Mouse (Mus musculus) ES-Bruce4 (cell line): ENCODE data around the gene Iqck. TPM values are rescaled to one million over a fixed set of nuclear protein-coding genes. Genes with fewer than 3 reads are reported as not detected.

Experiments used
- H3K27ac ChIP-seq: 2 replicates; pipeline ENCODE4 v1.5.1; 2012; ENCODE audit warnings: low read length, inconsistent platforms; ENCODE audit not compliant: insufficient read depth
- H3K27me3 ChIP-seq: 2 replicates; pipeline ENCODE4 v1.6.1; 2012; ENCODE audit warnings: mild to moderate bottlenecking, low read length, inconsistent platforms; ENCODE audit not compliant: control insufficient read depth, poor library complexity, insufficient read depth, severe bottlenecking
- H3K36me3 ChIP-seq: 2 replicates; pipeline ENCODE4 v1.6.1; 2012; ENCODE audit warnings: inconsistent platforms, mild to moderate bottlenecking, low read length, moderate library complexity; ENCODE audit not compliant: control insufficient read depth, poor library complexity, insufficient read depth, severe bottlenecking
- H3K4me1 ChIP-seq: one replicate; pipeline ENCODE4 v1.8.1; 2011; ENCODE audit warnings: low read length; ENCODE audit not compliant: control insufficient read depth, insufficient read depth
- H3K4me3 ChIP-seq: 2 replicates; pipeline ENCODE4 v1.5.1; 2011; ENCODE audit warnings: low read depth, mild to moderate bottlenecking, low read length
- H3K9ac ChIP-seq: 2 replicates; pipeline ENCODE4 v1.6.1; 2012; ENCODE audit warnings: low read depth, mild to moderate bottlenecking, inconsistent platforms; ENCODE audit not compliant: poor library complexity, severe bottlenecking
- H3K9me3 ChIP-seq: replicated peaks from 2 replicates; pipeline ENCODE4 v1.6.1; 2012; ENCODE audit warnings: mild to moderate bottlenecking, low read length, inconsistent platforms; ENCODE audit not compliant: control insufficient read depth, poor library complexity, insufficient read depth, severe bottlenecking
- CTCF ChIP-seq: IDR thresholded peaks from one replicate; pipeline ENCODE4 v1.8.1; 2011; ENCODE audit warnings: low read depth, low read length
- EP300 ChIP-seq: IDR thresholded peaks from 2 replicates; pipeline ENCODE4 v1.6.1; 2011; ENCODE audit warnings: low read depth, low read length; ENCODE audit not compliant: insufficient read depth
- POLR2A ChIP-seq: IDR thresholded peaks from one replicate; pipeline ENCODE4 v1.8.1; 2011; ENCODE audit warnings: low read length; ENCODE audit not compliant: insufficient read depth
- polyA plus RNA-seq: library from polyadenylated mRNA; stranded (reverse); fragments of >200 nt; gene quantifications from 2 replicates; pipeline ENCODE4 v1.2.4, GENCODE M21; 2011; ENCODE audit warnings: low read depth; ENCODE audit not compliant: missing spikeins, insufficient read depth, insufficient read length

The Iqck gene
- polyA plus RNA-seq, 1 experiment = 0.73 TPM

DNA sequence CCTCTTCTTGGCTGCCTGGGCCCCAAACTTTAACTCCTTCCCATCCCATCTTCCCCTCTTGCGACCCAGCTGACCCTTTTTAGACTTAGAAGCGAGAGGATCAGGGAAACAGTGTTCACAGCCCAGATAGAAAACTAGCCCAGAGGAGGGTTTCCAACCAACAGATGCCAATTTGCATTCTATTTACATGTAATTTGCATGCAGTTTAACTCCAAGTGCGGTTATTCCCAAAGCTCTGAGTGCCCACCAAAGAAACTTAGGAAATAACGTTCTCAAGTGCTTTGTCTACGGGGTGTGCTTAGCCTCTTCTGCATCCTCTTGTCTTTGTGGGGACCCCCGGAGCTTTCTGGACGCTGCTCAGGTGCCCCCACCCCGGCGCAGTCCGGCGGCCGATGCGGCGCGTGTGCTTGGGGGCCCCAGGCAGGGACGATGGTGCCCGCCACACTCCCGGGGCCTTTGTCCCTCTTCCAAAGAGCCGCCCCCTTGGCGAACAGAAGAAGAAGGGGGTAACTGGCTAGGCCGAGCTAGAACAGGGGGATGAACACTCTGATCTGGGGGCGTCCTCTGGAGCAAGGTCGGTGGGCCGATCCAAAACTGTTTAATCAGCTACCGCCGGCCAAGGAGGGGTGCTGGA, 138.2 kb downstream of the Iqck start:
- Histone ChIP-seq H3K4me1 (peaks cover 8% of the 10 kb centered on the region), H3K27me3 (peaks cover 8% of the 10 kb centered on the region), H3K9ac (peak overlapping the region; percentile 88), H3K4me3 (peak overlapping the region; percentile 86), H3K36me3 (no peaks in the 10 kb centered on the region), H3K9me3 (no peaks in the 10 kb centered on the region), H3K27ac (no peak overlapping the region)
- no peak for TF ChIP-seq CTCF

- peak overlapping the region; percentile 88 for H3K9ac ChIP-seq
- H3K4me3 ChIP-seq = peak overlapping the region; percentile 86
- no peak overlapping the region for H3K27ac ChIP-seq
- H3K4me1 ChIP-seq = peaks cover 8% of the 10 kb centered on the region
- H3K9me3 ChIP-seq = no peaks in the 10 kb centered on the region
- no peaks in the 10 kb centered on the region for H3K36me3 ChIP-seq
- peaks cover 8% of the 10 kb centered on the region for H3K27me3 ChIP-seq
- TF ChIP-seq CTCF = no peak
- TF ChIP-seq EP300 = no peak
- TF ChIP-seq POLR2A = no peak
Observed at GRCm38 (mm10) chr7:118994231-118994842, 138.8 kb downstream of the Iqck start.

- TF ChIP-seq EP300 (no peak), POLR2A (no peak), CTCF (no peak)
- H3K36me3 ChIP-seq = no peaks in the 10 kb centered on the region
- peaks cover 8% of the 10 kb centered on the region for H3K4me1 ChIP-seq
- peak within 1 kb of the TSS; percentile 86 for H3K4me3 ChIP-seq
- H3K9ac ChIP-seq = peak within 1 kb of the TSS; percentile 88
- no peaks in the 10 kb centered on the region for H3K9me3 ChIP-seq
- peaks cover 8% of the 10 kb centered on the region for H3K27me3 ChIP-seq
- H3K27ac ChIP-seq = no peak within 1 kb of the TSS
Observed at GRCm38 (mm10) chr7:118995007-118995406, 139.5 kb downstream of the Iqck start, which contains the start of gene Gprc5b. Gene Gprc5b, minus strand, starts transcription at chr7:118995211.

DNA sequence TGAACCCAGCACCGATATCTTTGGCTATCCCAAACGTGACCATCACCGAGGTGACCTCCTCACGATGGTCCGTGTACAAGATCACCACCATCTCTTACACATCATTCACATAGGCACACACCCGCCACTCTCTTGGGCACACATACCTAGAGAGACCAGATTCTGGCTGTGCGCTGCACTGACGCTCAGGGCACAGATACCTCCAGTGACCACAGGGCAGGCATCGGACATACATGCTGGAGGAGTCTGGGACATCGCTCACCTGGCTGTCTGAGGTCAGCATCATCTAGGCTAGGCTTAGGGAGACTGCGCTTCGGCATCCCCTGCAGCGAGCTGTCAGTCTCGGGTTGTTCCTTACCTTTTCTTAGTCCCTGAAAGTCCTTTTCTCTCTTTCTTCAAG, 140.1 kb downstream of the Iqck start:
- Histone ChIP-seq H3K36me3 (no peaks in the 10 kb centered on the region), H3K4me1 (peaks cover 6% of the 10 kb centered on the region), H3K27me3 (peaks cover 8% of the 10 kb centered on the region), H3K27ac (no peak overlapping the region), H3K9me3 (no peaks in the 10 kb centered on the region), H3K9ac (no peak overlapping the region), H3K4me3 (peak overlapping the region; percentile 65)
- TF ChIP-seq CTCF (no peak), EP300 (no peak), POLR2A (no peak)

DNA sequence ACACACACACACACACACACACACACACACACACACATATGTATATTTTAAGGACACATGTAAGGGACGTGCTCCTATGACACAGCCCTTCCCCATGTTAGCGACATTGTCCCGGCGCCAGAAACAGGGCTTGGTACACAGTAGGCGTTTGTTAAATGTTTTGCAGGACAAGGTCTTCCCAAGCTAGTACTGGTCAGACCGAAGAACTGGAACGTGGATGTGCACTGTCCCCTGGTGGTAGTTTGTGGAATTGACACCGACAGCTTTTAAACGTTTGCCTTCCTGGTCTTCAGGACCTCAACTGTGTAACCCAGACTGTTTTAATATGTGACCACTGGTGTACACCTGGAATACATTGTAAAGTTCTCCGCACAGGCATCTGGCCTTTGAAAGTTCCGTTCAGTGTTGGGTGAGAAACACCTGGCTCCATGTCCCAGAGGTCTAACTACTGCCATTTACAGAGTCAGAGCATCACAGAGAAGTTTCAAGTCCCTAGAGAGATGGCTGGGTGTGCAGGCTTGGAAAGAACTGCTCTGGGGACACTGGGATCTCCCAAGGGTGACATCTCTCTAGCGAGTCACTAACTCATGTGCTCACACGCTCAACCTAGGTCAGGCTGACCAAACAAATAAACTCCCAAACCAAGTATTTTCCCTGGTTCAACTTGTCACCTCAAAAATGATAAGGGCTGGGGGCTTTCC, 140.7 kb downstream of the Iqck start:
- no peak overlapping the region for H3K4me3 ChIP-seq

DNA sequence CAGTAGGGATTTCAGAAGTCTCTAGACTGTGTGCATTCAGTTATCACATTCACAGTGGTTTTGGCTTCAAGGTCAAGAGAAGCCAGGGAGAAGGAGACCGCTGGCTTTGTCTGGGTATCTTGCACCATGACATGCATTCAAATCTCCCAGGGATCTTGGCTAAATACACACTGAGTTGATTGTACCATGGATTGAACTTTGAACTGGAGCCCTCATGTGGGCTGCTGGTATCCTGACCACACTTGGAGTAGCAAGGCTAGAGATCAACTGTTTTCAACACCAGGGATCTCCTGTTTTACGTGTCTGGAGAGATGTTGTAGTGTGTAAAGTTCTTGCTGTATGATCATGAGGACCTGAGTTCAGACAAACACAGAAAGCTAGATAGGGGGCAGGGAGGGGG, 144.3 kb downstream of the Iqck start:
- no peaks in the 10 kb centered on the region for H3K4me1 ChIP-seq
- TF ChIP-seq POLR2A (no peak), CTCF (no peak), EP300 (no peak)
- no peak overlapping the region for H3K4me3 ChIP-seq
- H3K36me3 ChIP-seq = no peaks in the 10 kb centered on the region
- H3K27ac ChIP-seq = no peak overlapping the region
- no peaks in the 10 kb centered on the region for H3K27me3 ChIP-seq
- no peak overlapping the region for H3K9ac ChIP-seq
- H3K9me3 ChIP-seq = no peaks in the 10 kb centered on the region

More for the DNA sequence above, 140.7 kb downstream of the Iqck start:
- TF ChIP-seq CTCF = peak; percentile 79
- no peak for TF ChIP-seq EP300
- no peaks in the 10 kb centered on the region for H3K9me3 ChIP-seq
- peaks cover 8% of the 10 kb centered on the region for H3K27me3 ChIP-seq
- H3K27ac ChIP-seq = no peak overlapping the region
- H3K9ac ChIP-seq = no peak overlapping the region
- no peaks in the 10 kb centered on the region for H3K36me3 ChIP-seq
- peaks cover 3% of the 10 kb centered on the region for H3K4me1 ChIP-seq
